Mouse (Mus musculus): ENCODE data around the gene Noxo1. TPM values are rescaled to one million over a fixed set of nuclear protein-coding genes. Genes with fewer than 3 reads are reported as not detected.
A peak's percentile ranks its signal among the peaks of the same experiment; 100 is the strongest.

Noxo1 gene
- polyA plus RNA-seq, 1 experiment from 2014 or later = 0.58 TPM

- no peak for DNase-seq (ENCODE audit: low spot score)
Observed at GRCm38 (mm10) chr17:24689251-24690081, 6.6 kb upstream of the Noxo1 start, which contains the start of gene Syngr3. Syngr3 (minus strand) TSS chr17:24689955.

GRCm38 (mm10) chr17:24692385-24692784, 3.6 kb upstream of the Noxo1 start:
- no peak overlapping the region for H3K4me3 ChIP-seq (ENCODE audit: low read depth, low read length)
- no peak overlapping the region for H3K4me2 ChIP-seq
- H3K36me3 ChIP-seq (ENCODE audit: control insufficient read depth, insufficient read depth, low read length) = peaks cover 4% of the 10 kb centered on the region; the same call in 1 of the 2 replicates
- H3K9me3 ChIP-seq (ENCODE audit: control insufficient read depth, low read length) = no peaks in the 10 kb centered on the region
- peaks cover 41% of the 10 kb centered on the region for H3K27me3 ChIP-seq (replicated peaks; ENCODE audit: control insufficient read depth, insufficient read depth, low read length)
- 70% methylated on average over 5 of the region's 5 CpGs for WGBS
- no peak overlapping the region for H3K27ac ChIP-seq (ENCODE audit: low read depth, low read length)
- no peak overlapping the region for H3K9ac ChIP-seq (ENCODE audit: low read depth, low read length)
- no peak for ATAC-seq (replicated peaks; ENCODE audit: low FRiP score)
- DNase-seq (ENCODE audit: low spot score) = no peak
- peaks cover 25% of the 10 kb centered on the region for H3K4me1 ChIP-seq (replicated peaks; ENCODE audit: control insufficient read depth, insufficient read depth, low read length)

More at GRCm38 (mm10) chr17:24689251-24690081, 6.6 kb upstream of the Noxo1 start, which contains the start of gene Syngr3:
- H3K9me3 ChIP-seq (ENCODE audit: control insufficient read depth, low read length) = no peaks in the 10 kb centered on the region
- no peak within 1 kb of the TSS for H3K9ac ChIP-seq (ENCODE audit: low read depth, low read length)
- 2% methylated on average over 54 of the region's 55 CpGs for WGBS
- no peak for ATAC-seq (replicated peaks; ENCODE audit: low FRiP score)
- H3K27me3 ChIP-seq (replicated peaks; ENCODE audit: control insufficient read depth, insufficient read depth, low read length) = peaks cover 49% of the 10 kb centered on the region
- peak within 1 kb of the TSS; percentile 49 for H3K4me3 ChIP-seq (ENCODE audit: low read depth, low read length)
- H3K4me2 ChIP-seq = peak within 1 kb of the TSS; percentile 76
- H3K36me3 ChIP-seq (ENCODE audit: control insufficient read depth, insufficient read depth, low read length) = peaks cover 4% of the 10 kb centered on the region; the same call in 1 of the 2 replicates
- peaks cover 21% of the 10 kb centered on the region for H3K4me1 ChIP-seq (replicated peaks; ENCODE audit: control insufficient read depth, insufficient read depth, low read length)
- no peak within 1 kb of the TSS for H3K27ac ChIP-seq (ENCODE audit: low read depth, low read length)

- peak overlapping the region; percentile 90 for H3K9ac ChIP-seq (ENCODE audit: low read depth, low read length)
- no peaks in the 10 kb centered on the region for H3K9me3 ChIP-seq (ENCODE audit: control insufficient read depth, low read length)
- DNase-seq (ENCODE audit: low spot score) (no peak), ATAC-seq (replicated peaks; ENCODE audit: low FRiP score) (peak; percentile 24)
- H3K4me3 ChIP-seq (ENCODE audit: low read depth, low read length) = peak overlapping the region; percentile 79
- peak overlapping the region; percentile 75 for H3K4me2 ChIP-seq
- H3K27ac ChIP-seq (ENCODE audit: low read depth, low read length) = peak overlapping the region; percentile 81
- 6% methylated on average over 50 of the region's 51 CpGs for WGBS
- peaks cover 12% of the 10 kb centered on the region; the same call in 1 of the 2 replicates for H3K36me3 ChIP-seq (ENCODE audit: control insufficient read depth, insufficient read depth, low read length)
- H3K4me1 ChIP-seq (replicated peaks; ENCODE audit: control insufficient read depth, insufficient read depth, low read length) = peaks cover 16% of the 10 kb centered on the region
- peaks cover 10% of the 10 kb centered on the region for H3K27me3 ChIP-seq (replicated peaks; ENCODE audit: control insufficient read depth, insufficient read depth, low read length)
Observed at GRCm38 (mm10) chr17:24695326-24696010, 566 bp upstream of the Noxo1 start.

- Histone ChIP-seq H3K27me3 (replicated peaks; ENCODE audit: control insufficient read depth, insufficient read depth, low read length) (no peaks in the 10 kb centered on the region), H3K4me1 (replicated peaks; ENCODE audit: control insufficient read depth, insufficient read depth, low read length) (peaks cover 16% of the 10 kb centered on the region), H3K9me3 (ENCODE audit: control insufficient read depth, low read length) (no peaks in the 10 kb centered on the region), H3K4me2 (no peak overlapping the region), H3K9ac (ENCODE audit: low read depth, low read length) (peak overlapping the region; percentile 23; the same call in 1 of the 2 replicates), H3K4me3 (ENCODE audit: low read depth, low read length) (no peak overlapping the region), H3K27ac (ENCODE audit: low read depth, low read length) (no peak overlapping the region), H3K36me3 (ENCODE audit: control insufficient read depth, insufficient read depth, low read length) (peaks cover 30% of the 10 kb centered on the region; the same call in 1 of the 2 replicates)
- WGBS = 19% methylated on average over 5 of the region's 5 CpGs
- ATAC-seq (replicated peaks; ENCODE audit: low FRiP score) (no peak), DNase-seq (ENCODE audit: low spot score) (no peak)
Observed at GRCm38 (mm10) chr17:24697985-24698384, 2.0 kb downstream of the Noxo1 start.

GRCm38 (mm10) chr17:24698715-24699114, 2.7 kb downstream of the Noxo1 start:
- H3K4me2 ChIP-seq = no peak overlapping the region
- DNase-seq (ENCODE audit: low spot score) (no peak), ATAC-seq (replicated peaks; ENCODE audit: low FRiP score) (no peak)
- no peaks in the 10 kb centered on the region for H3K9me3 ChIP-seq (ENCODE audit: control insufficient read depth, low read length)
- no peak overlapping the region for H3K9ac ChIP-seq (ENCODE audit: low read depth, low read length)
- no peak overlapping the region for H3K27ac ChIP-seq (ENCODE audit: low read depth, low read length)
- peaks cover 32% of the 10 kb centered on the region; the same call in 1 of the 2 replicates for H3K36me3 ChIP-seq (ENCODE audit: control insufficient read depth, insufficient read depth, low read length)
- WGBS = 71% methylated on average over 9 of the region's 9 CpGs
- H3K4me1 ChIP-seq (replicated peaks; ENCODE audit: control insufficient read depth, insufficient read depth, low read length) = peaks cover 16% of the 10 kb centered on the region
- no peak overlapping the region for H3K4me3 ChIP-seq (ENCODE audit: low read depth, low read length)
- no peaks in the 10 kb centered on the region for H3K27me3 ChIP-seq (replicated peaks; ENCODE audit: control insufficient read depth, insufficient read depth, low read length)

- Histone ChIP-seq H3K36me3 (ENCODE audit: control insufficient read depth, insufficient read depth, low read length) (peaks cover 36% of the 10 kb centered on the region; the same call in 1 of the 2 replicates), H3K4me2 (no peak overlapping the region), H3K27me3 (replicated peaks; ENCODE audit: control insufficient read depth, insufficient read depth, low read length) (no peaks in the 10 kb centered on the region), H3K9ac (ENCODE audit: low read depth, low read length) (no peak overlapping the region), H3K27ac (ENCODE audit: low read depth, low read length) (peak overlapping the region; percentile 3; the same call in 1 of the 2 replicates), H3K4me3 (ENCODE audit: low read depth, low read length) (no peak overlapping the region), H3K9me3 (ENCODE audit: control insufficient read depth, low read length) (no peaks in the 10 kb centered on the region), H3K4me1 (replicated peaks; ENCODE audit: control insufficient read depth, insufficient read depth, low read length) (peaks cover 16% of the 10 kb centered on the region)
- DNase-seq (ENCODE audit: low spot score) (no peak), ATAC-seq (replicated peaks; ENCODE audit: low FRiP score) (no peak)
- WGBS = 86% methylated on average over 2 of the region's 2 CpGs
Observed at GRCm38 (mm10) chr17:24699473-24699872, 3.4 kb downstream of the Noxo1 start.

GRCm38 (mm10) chr17:24701251-24701650, 5.2 kb downstream of the Noxo1 start:
- H3K27me3 ChIP-seq (replicated peaks; ENCODE audit: control insufficient read depth, insufficient read depth, low read length) = no peaks in the 10 kb centered on the region
- 88% methylated on average over 9 of the region's 9 CpGs for WGBS
- no peak overlapping the region for H3K4me2 ChIP-seq
- H3K36me3 ChIP-seq (ENCODE audit: control insufficient read depth, insufficient read depth, low read length) = peaks cover 45% of the 10 kb centered on the region; the same call in 1 of the 2 replicates
- peaks cover 16% of the 10 kb centered on the region for H3K4me1 ChIP-seq (replicated peaks; ENCODE audit: control insufficient read depth, insufficient read depth, low read length)
- DNase-seq (ENCODE audit: low spot score) = no peak
- no peak for ATAC-seq (replicated peaks; ENCODE audit: low FRiP score)
- H3K4me3 ChIP-seq (ENCODE audit: low read depth, low read length) = no peak overlapping the region
- no peaks in the 10 kb centered on the region for H3K9me3 ChIP-seq (ENCODE audit: control insufficient read depth, low read length)
- no peak overlapping the region for H3K27ac ChIP-seq (ENCODE audit: low read depth, low read length)
- no peak overlapping the region for H3K9ac ChIP-seq (ENCODE audit: low read depth, low read length)

- peak overlapping the region; percentile 73; the same call in 1 of the 2 replicates for H3K4me2 ChIP-seq
- WGBS = 92% methylated on average over 3 of the region's 3 CpGs
- H3K9me3 ChIP-seq (ENCODE audit: control insufficient read depth, low read length) = no peaks in the 10 kb centered on the region
Observed at GRCm38 (mm10) chr17:24705821-24706220, 9.8 kb downstream of the Noxo1 start.

More at GRCm38 (mm10) chr17:24705821-24706220, 9.8 kb downstream of the Noxo1 start:
- peak overlapping the region; percentile 55; the same call in 1 of the 2 replicates for H3K4me3 ChIP-seq (ENCODE audit: low read depth, low read length)
- H3K27ac ChIP-seq (ENCODE audit: low read depth, low read length) = no peak overlapping the region
- H3K4me1 ChIP-seq (replicated peaks; ENCODE audit: control insufficient read depth, insufficient read depth, low read length) = peaks cover 12% of the 10 kb centered on the region; the same call in 1 of the 2 replicates
- H3K36me3 ChIP-seq (ENCODE audit: control insufficient read depth, insufficient read depth, low read length) = peaks cover 35% of the 10 kb centered on the region; the same call in 1 of the 2 replicates
- H3K9ac ChIP-seq (ENCODE audit: low read depth, low read length) = no peak overlapping the region
- DNase-seq (ENCODE audit: low spot score) (no peak), ATAC-seq (replicated peaks; ENCODE audit: low FRiP score) (no peak)
- no peaks in the 10 kb centered on the region for H3K27me3 ChIP-seq (replicated peaks; ENCODE audit: control insufficient read depth, insufficient read depth, low read length)

Data from liver, embryonic 11.5 days (tissue).